Mouse (Mus musculus): ENCODE measurements around the gene Tpr. TPM values are rescaled to one million over a fixed set of nuclear protein-coding genes. Genes with fewer than 3 reads are reported as not detected.

Gene Tpr
- total RNA-seq, 2 experiments from 2014 or later: 94.6 to 106 TPM

GRCm38 (mm10) chr1:150460595-150460994 is 68.0 kb downstream of the Tpr start:
- DNase-seq: no peak

- DNase-seq: no peak
Measured at GRCm38 (mm10) chr1:150463068-150463467, 70.4 kb downstream of the Tpr start.

- no peak for DNase-seq
Measured at GRCm38 (mm10) chr1:150463691-150464090, 71.1 kb downstream of the Tpr start.

GRCm38 (mm10) chr1:150465364-150465763 is 72.7 kb downstream of the Tpr start:
- no peak for DNase-seq

GRCm38 (mm10) chr1:150466132-150466531 is 73.5 kb downstream of the Tpr start, which contains the start of gene Prg4:
Gene Prg4 (minus strand): TSS chr1:150466165.
- DNase-seq: no peak

- DNase-seq: no peak
Measured at GRCm38 (mm10) chr1:150469992-150470391, 77.4 kb downstream of the Tpr start.

- DNase-seq: no peak
Measured at GRCm38 (mm10) chr1:150472525-150472924, 79.9 kb downstream of the Tpr start.

GRCm38 (mm10) chr1:150480674-150481073 is 88.0 kb downstream of the Tpr start:
- DNase-seq: peak; percentile 58

GRCm38 (mm10) chr1:150489148-150489547 is 96.5 kb downstream of the Tpr start:
- DNase-seq: no peak

- no peak for DNase-seq
Measured at GRCm38 (mm10) chr1:150496626-150497302, 104.1 kb downstream of the Tpr start.

GRCm38 (mm10) chr1:150497690-150498089 is 105.1 kb downstream of the Tpr start:
- DNase-seq: no peak

- no peak for DNase-seq
Measured at GRCm38 (mm10) chr1:150498177-150498576, 105.5 kb downstream of the Tpr start.

Other genes with a start within 250 kb of the Tpr start
- not detected for gene Pdc, start 73.4 kb upstream of the Tpr start, total RNA-seq (2021)
- gene Odr4, start 242 bp downstream of the Tpr start, total RNA-seq (2021): 10 to 100 TPM; 19.5 to 22.1 TPM
- gene Prg4, start 73.3 kb downstream of the Tpr start, total RNA-seq (2021): 1 to 10 TPM in 1 of 2 experiments, under 1 TPM in 1; 0.97 to 1.3 TPM